Mouse (Mus musculus): Measurements from ENCODE around the gene Ccdc86. TPM values are rescaled to one million over a fixed set of nuclear protein-coding genes. Genes with fewer than 3 reads are reported as not detected.

Gene Ccdc86
- total RNA-seq (2021), result 10 to 100 TPM; 15.4 to 18.5 TPM
- long read RNA-seq, experiment 1, transcript Ccdc86-201 (4 exons, 3,003 nt), result major isoform, 19 of 21 reads
- long read RNA-seq, experiment 1, partial matches to known transcripts, result 2 of 21 reads
- long read RNA-seq, experiment 1, other reads (novel, unspliced or antisense), result 0 of 21 reads
- long read RNA-seq, experiment 2, transcript Ccdc86-201 (4 exons, 3,003 nt), result major isoform, 17 of 17 reads
- long read RNA-seq, experiment 2, partial matches to known transcripts, result 0 of 17 reads
- long read RNA-seq, experiment 2, other reads (novel, unspliced or antisense), result 0 of 17 reads

GRCm38 (mm10) chr19:10949112-10949511 lies at the start of gene Ccdc86:
Ccdc86 (minus strand) TSS chr19:10949266.
- peak; percentile 86 to 87 for DNase-seq (ENCODE audit: low spot score in 2 of 2)

- DNase-seq (ENCODE audit: low spot score in 2 of 2), result no peak
Measured at GRCm38 (mm10) chr19:10993150-10993549, 44.1 kb upstream of the Ccdc86 start, which contains the start of gene Ms4a15. Ms4a15 (minus strand) TSS chr19:10993250.

GRCm38 (mm10) chr19:10991911-10992310 lies 42.8 kb upstream of the Ccdc86 start:
- DNase-seq (ENCODE audit: low spot score in 2 of 2), result no peak

GRCm38 (mm10) chr19:10990751-10991150 lies 41.7 kb upstream of the Ccdc86 start:
- DNase-seq (ENCODE audit: low spot score in 2 of 2), result no peak

GRCm38 (mm10) chr19:10988563-10988962 lies 39.5 kb upstream of the Ccdc86 start:
- no peak for DNase-seq (ENCODE audit: low spot score in 2 of 2)

GRCm38 (mm10) chr19:10985889-10986288 lies 36.8 kb upstream of the Ccdc86 start:
- no peak for DNase-seq (ENCODE audit: low spot score in 2 of 2)

GRCm38 (mm10) chr19:10984551-10984950 lies 35.5 kb upstream of the Ccdc86 start:
- DNase-seq (ENCODE audit: low spot score in 2 of 2), result no peak

GRCm38 (mm10) chr19:10983146-10983545 lies 34.1 kb upstream of the Ccdc86 start:
- no peak for DNase-seq (ENCODE audit: low spot score in 2 of 2)

- no peak for DNase-seq (ENCODE audit: low spot score in 2 of 2)
Measured at GRCm38 (mm10) chr19:10980210-10980609, 31.1 kb upstream of the Ccdc86 start.

- DNase-seq (ENCODE audit: low spot score in 2 of 2), result peak in 1 of 2 experiments; percentile 64
Measured at GRCm38 (mm10) chr19:10979184-10980168, 30.4 kb upstream of the Ccdc86 start.

- no peak for DNase-seq (ENCODE audit: low spot score in 2 of 2)
Measured at GRCm38 (mm10) chr19:10976318-10976717, 27.3 kb upstream of the Ccdc86 start.

- DNase-seq (ENCODE audit: low spot score in 2 of 2), result no peak
Measured at GRCm38 (mm10) chr19:10975187-10975586, 26.1 kb upstream of the Ccdc86 start.

- DNase-seq (ENCODE audit: low spot score in 2 of 2), result no peak
Measured at GRCm38 (mm10) chr19:10974238-10974865, 25.3 kb upstream of the Ccdc86 start, which contains the start of gene Ms4a10. Ms4a10 (minus strand) TSS chr19:10974670.

- no peak for DNase-seq (ENCODE audit: low spot score in 2 of 2)
Measured at GRCm38 (mm10) chr19:10973187-10973586, 24.1 kb upstream of the Ccdc86 start.

- DNase-seq (ENCODE audit: low spot score in 2 of 2), result no peak
Measured at GRCm38 (mm10) chr19:10972660-10973059, 23.6 kb upstream of the Ccdc86 start.

GRCm38 (mm10) chr19:10970457-10970856 lies 21.4 kb upstream of the Ccdc86 start:
- no peak for DNase-seq (ENCODE audit: low spot score in 2 of 2)

GRCm38 (mm10) chr19:10968578-10968977 lies 19.5 kb upstream of the Ccdc86 start:
- DNase-seq (ENCODE audit: low spot score in 2 of 2), result peak in 1 of 2 experiments; percentile 47

- no peak for DNase-seq (ENCODE audit: low spot score in 2 of 2)
Measured at GRCm38 (mm10) chr19:10965721-10966120, 16.7 kb upstream of the Ccdc86 start.

- DNase-seq (ENCODE audit: low spot score in 2 of 2), result no peak
Measured at GRCm38 (mm10) chr19:10959978-10960346, 10.9 kb upstream of the Ccdc86 start.

- DNase-seq (ENCODE audit: low spot score in 2 of 2), result no peak
Measured at GRCm38 (mm10) chr19:10959085-10959977, 10.3 kb upstream of the Ccdc86 start.
